Mouse (Mus musculus): ENCODE measurements around the gene Casp6. TPM values are rescaled to one million over a fixed set of nuclear protein-coding genes. Genes with fewer than 3 reads are reported as not detected.
A peak's percentile ranks its signal among the peaks of the same experiment; 100 is the strongest.

Casp6 gene
- polyA plus RNA-seq, 1 experiment from 2014 or later, result 120 TPM

- 88% methylated on average over 8 of the region's 8 CpGs for WGBS
- no peak for DNase-seq (ENCODE audit: low spot score)
- Histone ChIP-seq H3K9me3 (ENCODE audit: control insufficient read depth, low read length) (no peaks in the 10 kb centered on the region), H3K9ac (ENCODE audit: low read length) (no peak overlapping the region), H3K4me3 (ENCODE audit: low read depth, low read length) (no peak overlapping the region), H3K36me3 (ENCODE audit: control insufficient read depth, insufficient read depth, low read length) (peaks cover 2% of the 10 kb centered on the region), H3K4me2 (ENCODE audit: low read depth, severe bottlenecking) (no peak overlapping the region), H3K27ac (replicated peaks; ENCODE audit: low read depth, low read length) (no peak overlapping the region), H3K27me3 (ENCODE audit: control insufficient read depth, insufficient read depth, low read length) (no peaks in the 10 kb centered on the region), H3K4me1 (ENCODE audit: control insufficient read depth, insufficient read depth, low read length) (peaks cover 5% of the 10 kb centered on the region; the same call in 1 of the 2 replicates)
- ATAC-seq (ENCODE audit: insufficient number of reproducible peaks, low FRiP score, low TSS enrichment, low read depth), result no peak
Observed at GRCm38 (mm10) chr3:129903866-129904265, 2.6 kb downstream of the Casp6 start.

- Histone ChIP-seq H3K9me3 (ENCODE audit: control insufficient read depth, low read length) (no peaks in the 10 kb centered on the region), H3K9ac (ENCODE audit: low read length) (no peak overlapping the region), H3K36me3 (ENCODE audit: control insufficient read depth, insufficient read depth, low read length) (peaks cover 8% of the 10 kb centered on the region), H3K4me1 (ENCODE audit: control insufficient read depth, insufficient read depth, low read length) (peaks cover 5% of the 10 kb centered on the region; the same call in 1 of the 2 replicates), H3K4me2 (ENCODE audit: low read depth, severe bottlenecking) (no peak overlapping the region), H3K27me3 (ENCODE audit: control insufficient read depth, insufficient read depth, low read length) (no peaks in the 10 kb centered on the region), H3K4me3 (ENCODE audit: low read depth, low read length) (no peak overlapping the region), H3K27ac (replicated peaks; ENCODE audit: low read depth, low read length) (no peak overlapping the region)
- DNase-seq (ENCODE audit: low spot score) (no peak), ATAC-seq (ENCODE audit: insufficient number of reproducible peaks, low FRiP score, low TSS enrichment, low read depth) (no peak)
- WGBS, result 89% methylated on average over 7 of the region's 7 CpGs
Observed at GRCm38 (mm10) chr3:129904381-129905132, 3.3 kb downstream of the Casp6 start.

- Histone ChIP-seq H3K9ac (ENCODE audit: low read length) (no peak overlapping the region), H3K4me1 (ENCODE audit: control insufficient read depth, insufficient read depth, low read length) (no peaks in the 10 kb centered on the region), H3K9me3 (ENCODE audit: control insufficient read depth, low read length) (no peaks in the 10 kb centered on the region), H3K4me2 (ENCODE audit: low read depth, severe bottlenecking) (no peak overlapping the region), H3K36me3 (ENCODE audit: control insufficient read depth, insufficient read depth, low read length) (peaks cover 15% of the 10 kb centered on the region), H3K27me3 (ENCODE audit: control insufficient read depth, insufficient read depth, low read length) (no peaks in the 10 kb centered on the region), H3K4me3 (ENCODE audit: low read depth, low read length) (no peak overlapping the region), H3K27ac (replicated peaks; ENCODE audit: low read depth, low read length) (no peak overlapping the region)
- DNase-seq (ENCODE audit: low spot score), result no peak
- no peak for ATAC-seq (ENCODE audit: insufficient number of reproducible peaks, low FRiP score, low TSS enrichment, low read depth)
- WGBS, result 94% methylated on average over 14 of the region's 14 CpGs
Observed at GRCm38 (mm10) chr3:129912025-129912424, 10.8 kb downstream of the Casp6 start.

GRCm38 (mm10) chr3:129913241-129913640 is 12.0 kb downstream of the Casp6 start:
- no peak for DNase-seq (ENCODE audit: low spot score)
- WGBS, result 92% methylated on average over 13 of the region's 13 CpGs
- no peak overlapping the region for H3K9ac ChIP-seq (ENCODE audit: low read length)

GRCm38 (mm10) chr3:129917424-129917823 is 16.2 kb downstream of the Casp6 start:
- DNase-seq (ENCODE audit: low spot score) (no peak), ATAC-seq (ENCODE audit: insufficient number of reproducible peaks, low FRiP score, low TSS enrichment, low read depth) (no peak)
- H3K4me1 ChIP-seq (ENCODE audit: control insufficient read depth, insufficient read depth, low read length), result no peaks in the 10 kb centered on the region
- H3K4me2 ChIP-seq (ENCODE audit: low read depth, severe bottlenecking), result no peak overlapping the region
- no peak overlapping the region for H3K9ac ChIP-seq (ENCODE audit: low read length)
- 78% methylated on average over 3 of the region's 3 CpGs for WGBS
- no peaks in the 10 kb centered on the region for H3K9me3 ChIP-seq (ENCODE audit: control insufficient read depth, low read length)
- H3K4me3 ChIP-seq (ENCODE audit: low read depth, low read length), result no peak overlapping the region
- H3K27ac ChIP-seq (replicated peaks; ENCODE audit: low read depth, low read length), result no peak overlapping the region
- no peaks in the 10 kb centered on the region for H3K36me3 ChIP-seq (ENCODE audit: control insufficient read depth, insufficient read depth, low read length)
- H3K27me3 ChIP-seq (ENCODE audit: control insufficient read depth, insufficient read depth, low read length), result no peaks in the 10 kb centered on the region

More at GRCm38 (mm10) chr3:129913241-129913640, 12.0 kb downstream of the Casp6 start:
- Histone ChIP-seq H3K27me3 (ENCODE audit: control insufficient read depth, insufficient read depth, low read length) (no peaks in the 10 kb centered on the region), H3K36me3 (ENCODE audit: control insufficient read depth, insufficient read depth, low read length) (peaks cover 15% of the 10 kb centered on the region), H3K9me3 (ENCODE audit: control insufficient read depth, low read length) (no peaks in the 10 kb centered on the region), H3K4me2 (ENCODE audit: low read depth, severe bottlenecking) (no peak overlapping the region), H3K27ac (replicated peaks; ENCODE audit: low read depth, low read length) (no peak overlapping the region), H3K4me3 (ENCODE audit: low read depth, low read length) (no peak overlapping the region), H3K4me1 (ENCODE audit: control insufficient read depth, insufficient read depth, low read length) (no peaks in the 10 kb centered on the region)
- ATAC-seq (ENCODE audit: insufficient number of reproducible peaks, low FRiP score, low TSS enrichment, low read depth), result no peak

GRCm38 (mm10) chr3:129918434-129918833 is 17.2 kb downstream of the Casp6 start:
- Histone ChIP-seq H3K9ac (ENCODE audit: low read length) (no peak overlapping the region), H3K36me3 (ENCODE audit: control insufficient read depth, insufficient read depth, low read length) (no peaks in the 10 kb centered on the region), H3K4me2 (ENCODE audit: low read depth, severe bottlenecking) (no peak overlapping the region), H3K4me3 (ENCODE audit: low read depth, low read length) (no peak overlapping the region), H3K27me3 (ENCODE audit: control insufficient read depth, insufficient read depth, low read length) (no peaks in the 10 kb centered on the region), H3K27ac (replicated peaks; ENCODE audit: low read depth, low read length) (no peak overlapping the region), H3K9me3 (ENCODE audit: control insufficient read depth, low read length) (no peaks in the 10 kb centered on the region), H3K4me1 (ENCODE audit: control insufficient read depth, insufficient read depth, low read length) (no peaks in the 10 kb centered on the region)
- DNase-seq (ENCODE audit: low spot score) (peak; percentile 83), ATAC-seq (ENCODE audit: insufficient number of reproducible peaks, low FRiP score, low TSS enrichment, low read depth) (0 out of 2 replicates have a peak, but pooled peaks have one; percentile 47)
- 18% methylated on average over 13 of the region's 13 CpGs for WGBS

GRCm38 (mm10) chr3:129923581-129923980 is 22.4 kb downstream of the Casp6 start:
- no peak for ATAC-seq (ENCODE audit: insufficient number of reproducible peaks, low FRiP score, low TSS enrichment, low read depth)

GRCm38 (mm10) chr3:129925861-129926260 is 24.6 kb downstream of the Casp6 start:
- 93% methylated on average over 3 of the region's 3 CpGs for WGBS
- DNase-seq (ENCODE audit: low spot score), result no peak
- no peaks in the 10 kb centered on the region for H3K9me3 ChIP-seq (ENCODE audit: control insufficient read depth, low read length)
- no peaks in the 10 kb centered on the region for H3K36me3 ChIP-seq (ENCODE audit: control insufficient read depth, insufficient read depth, low read length)
- no peaks in the 10 kb centered on the region for H3K27me3 ChIP-seq (ENCODE audit: control insufficient read depth, insufficient read depth, low read length)
- ATAC-seq (ENCODE audit: insufficient number of reproducible peaks, low FRiP score, low TSS enrichment, low read depth), result no peak
- no peak overlapping the region for H3K9ac ChIP-seq (ENCODE audit: low read length)
- H3K4me3 ChIP-seq (ENCODE audit: low read depth, low read length), result no peak overlapping the region
- no peak overlapping the region for H3K4me2 ChIP-seq (ENCODE audit: low read depth, severe bottlenecking)
- H3K27ac ChIP-seq (replicated peaks; ENCODE audit: low read depth, low read length), result no peak overlapping the region
- H3K4me1 ChIP-seq (ENCODE audit: control insufficient read depth, insufficient read depth, low read length), result no peaks in the 10 kb centered on the region

More at GRCm38 (mm10) chr3:129923581-129923980, 22.4 kb downstream of the Casp6 start:
- Histone ChIP-seq H3K4me1 (ENCODE audit: control insufficient read depth, insufficient read depth, low read length) (no peaks in the 10 kb centered on the region), H3K9me3 (ENCODE audit: control insufficient read depth, low read length) (no peaks in the 10 kb centered on the region), H3K27me3 (ENCODE audit: control insufficient read depth, insufficient read depth, low read length) (no peaks in the 10 kb centered on the region), H3K36me3 (ENCODE audit: control insufficient read depth, insufficient read depth, low read length) (no peaks in the 10 kb centered on the region), H3K27ac (replicated peaks; ENCODE audit: low read depth, low read length) (no peak overlapping the region), H3K4me3 (ENCODE audit: low read depth, low read length) (no peak overlapping the region), H3K9ac (ENCODE audit: low read length) (no peak overlapping the region), H3K4me2 (ENCODE audit: low read depth, severe bottlenecking) (no peak overlapping the region)
- 91% methylated on average over 7 of the region's 7 CpGs for WGBS
- no peak for DNase-seq (ENCODE audit: low spot score)
